Mouse (Mus musculus): ENCODE data around the gene Syt9.

- TF ChIP-seq CTCF (IDR thresholded peaks at IDR 0.05; ENCODE audit: extremely low read depth, insufficient read depth, insufficient read length, insufficient replicate concordance): no peak
- TF ChIP-seq POLR2A (IDR thresholded peaks at IDR 0.05; ENCODE audit: low read depth, low read length): no peak
Measured at GRCm38 (mm10) chr7:107547872-107548271, 177.3 kb downstream of the Syt9 start.

All from spleen, adult 2 months (tissue).